Mouse (Mus musculus) stomach, postnatal 0 days (tissue): Measurements from ENCODE around the gene Smc1b. TPM values are rescaled to one million over a fixed set of nuclear protein-coding genes. Genes with fewer than 3 reads are reported as not detected.
A peak's percentile ranks its signal among the peaks of the same experiment; 100 is the strongest.

Source experiments
- ATAC-seq: fragments of 200-750 bp; cut with Nextera tagmentation; 2 replicates; pipeline ENCODE4 v1.8.0; 2017; ENCODE audit not compliant: low FRiP score, low TSS enrichment
- DNase-seq: peaks from one replicate; pipeline ENCODE4 v3.0.0-alpha.2; 2016; ENCODE audit warnings: low spot score
- H3K27ac ChIP-seq: fragments of 300-500 bp; sonication (generic); replicated peaks from 2 replicates; pipeline ENCODE4 v1.5.1; 2014; ENCODE audit warnings: mild to moderate bottlenecking, control low read depth
- H3K27me3 ChIP-seq: fragments of 300-500 bp; sonication (generic); 2 replicates; pipeline ENCODE4 v1.6.1; 2014; ENCODE audit warnings: low read length; ENCODE audit not compliant: control insufficient read depth, insufficient read depth
- H3K36me3 ChIP-seq: fragments of 300-500 bp; sonication (generic); 2 replicates; pipeline ENCODE4 v1.6.1; 2014; ENCODE audit warnings: low read length, mixed read lengths; ENCODE audit not compliant: control insufficient read depth, insufficient read depth
- H3K4me1 ChIP-seq: fragments of 300-500 bp; sonication (generic); replicated peaks from 2 replicates; pipeline ENCODE4 v1.6.1; 2014; ENCODE audit warnings: antibody characterized with exemption; ENCODE audit not compliant: control insufficient read depth, insufficient read depth
- H3K4me2 ChIP-seq: fragments of 300-500 bp; sonication (generic); replicated peaks from 2 replicates; pipeline ENCODE4 v1.6.1; 2014; ENCODE audit warnings: low read depth, mild to moderate bottlenecking, control low read depth, moderate library complexity
- H3K4me3 ChIP-seq: fragments of 300-500 bp; sonication (generic); 2 replicates; pipeline ENCODE4 v1.5.1; 2014; ENCODE audit warnings: low read depth, low read length, control low read depth
- H3K9ac ChIP-seq: fragments of 300-500 bp; sonication (generic); 2 replicates; pipeline ENCODE4 v1.6.1; 2014; ENCODE audit warnings: mild to moderate bottlenecking, low read length, control low read depth, mixed read lengths
- H3K9me3 ChIP-seq: fragments of 300-500 bp; sonication (generic); 2 replicates; pipeline ENCODE4 v1.6.1; 2016; ENCODE audit warnings: low read length; ENCODE audit not compliant: control insufficient read depth
- CTCF ChIP-seq: IDR thresholded peaks from 2 replicates; pipeline ENCODE4 v1.5.1; 2016; ENCODE audit warnings: antibody characterized with exemption, low read depth, mild to moderate bottlenecking, moderate library complexity
- EP300 ChIP-seq: optimal IDR thresholded peaks from 2 replicates; pipeline ENCODE3; 2016; ENCODE audit warnings: antibody characterized with exemption
- WGBS: fragments of 180-500 bp; shearing (Covaris S2); extraction: QIAGEN DNeasy Blood & Tissue Kit; methylation state at CpG from one replicate; pipeline ENCODE4 v1.1.7; 2014; 5-methylcytosine and 5-hydroxymethylcytosine counted together
- polyA plus RNA-seq: library from polyadenylated mRNA; unstranded; fragments of >200 nt; fragmentation: Nextera tagmentation; extraction: Ambion mirVana; gene quantifications from 2 replicates; pipeline ENCODE4 v1.2.1, GENCODE M21; 2015

Smc1b gene
- polyA plus RNA-seq, 1 experiment from 2014 or later: 0.07 TPM

DNA sequence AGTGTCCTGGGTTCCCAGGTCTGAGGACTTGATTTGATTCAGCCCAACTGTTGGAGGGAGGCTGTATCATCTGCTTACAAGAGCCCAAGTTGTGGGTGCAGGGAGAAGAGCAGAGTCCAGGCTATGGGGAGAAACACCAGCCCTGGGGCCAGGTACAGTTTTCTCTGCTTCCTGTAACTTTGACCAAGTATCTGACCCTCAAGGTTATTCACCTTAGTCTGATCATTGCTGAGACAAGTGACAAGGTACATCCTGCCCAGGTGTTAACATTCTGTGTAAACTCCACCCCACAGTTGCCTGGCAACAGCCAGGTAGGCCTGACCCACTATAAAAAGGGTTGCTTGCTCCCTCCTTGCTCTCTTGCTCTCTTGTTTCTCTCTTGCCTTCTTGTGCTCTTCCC lies 29.7 kb upstream of the Smc1b start:
- Histone ChIP-seq H3K27ac (0 out of 2 replicates have a peak overlapping the region, but pooled peaks have one; percentile 13), H3K4me2 (no peak overlapping the region), H3K9me3 (no peaks in the 10 kb centered on the region), H3K4me1 (no peaks in the 10 kb centered on the region; the same call in 1 of the 2 replicates), H3K9ac (no peak overlapping the region), H3K36me3 (no peaks in the 10 kb centered on the region), H3K4me3 (no peak overlapping the region), H3K27me3 (no peaks in the 10 kb centered on the region)
- DNase-seq: no peak
- peak; percentile 33; the same call in 1 of the 2 replicates for ATAC-seq
- TF ChIP-seq EP300 (no peak), CTCF (no peak)

- H3K9ac ChIP-seq: no peak overlapping the region
- H3K4me3 ChIP-seq: no peak overlapping the region
- 46% methylated on average over 4 of the region's 4 CpGs for WGBS
- H3K4me1 ChIP-seq: no peaks in the 10 kb centered on the region
- H3K36me3 ChIP-seq: no peaks in the 10 kb centered on the region
- DNase-seq: no peak
- H3K27me3 ChIP-seq: no peaks in the 10 kb centered on the region
- H3K4me2 ChIP-seq: no peak overlapping the region
- no peak for ATAC-seq
- no peak overlapping the region for H3K27ac ChIP-seq
- no peak for TF ChIP-seq CTCF
- TF ChIP-seq EP300: no peak
- no peaks in the 10 kb centered on the region for H3K9me3 ChIP-seq
Measured at GRCm38 (mm10) chr15:85156198-85156597, 24.4 kb upstream of the Smc1b start.

GRCm38 (mm10) chr15:85154091-85154490 lies 22.3 kb upstream of the Smc1b start:
- no peak overlapping the region for H3K27ac ChIP-seq
- no peak for DNase-seq
- H3K4me2 ChIP-seq: no peak overlapping the region
- no peaks in the 10 kb centered on the region for H3K9me3 ChIP-seq
- TF ChIP-seq CTCF (no peak), EP300 (no peak)
- no peaks in the 10 kb centered on the region for H3K36me3 ChIP-seq
- no peak overlapping the region for H3K9ac ChIP-seq
- H3K4me1 ChIP-seq: no peaks in the 10 kb centered on the region
- ATAC-seq: no peak
- H3K27me3 ChIP-seq: no peaks in the 10 kb centered on the region
- no peak overlapping the region for H3K4me3 ChIP-seq
- WGBS: 44% methylated on average over 3 of the region's 3 CpGs

DNA sequence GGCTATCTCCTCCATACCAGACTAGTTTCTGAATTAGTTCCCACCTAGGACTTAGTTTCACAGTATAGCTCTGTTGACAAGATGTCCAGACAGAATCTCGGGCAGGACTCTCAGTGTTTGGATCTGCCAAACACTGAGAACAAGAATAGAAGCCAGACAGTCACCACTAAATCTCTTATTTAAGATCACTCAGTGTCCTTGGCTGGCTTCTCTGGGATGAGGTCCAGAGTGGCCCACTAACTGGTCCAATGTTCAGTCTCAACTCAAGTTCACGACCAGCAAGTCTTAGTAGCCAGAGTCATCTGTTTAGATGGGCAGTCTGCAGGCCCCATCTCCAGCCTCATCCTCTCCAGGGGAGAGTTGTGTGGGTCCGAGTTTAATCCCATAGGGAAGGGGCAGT lies 20.8 kb upstream of the Smc1b start:
- DNase-seq (no peak), ATAC-seq (no peak)
- H3K27ac ChIP-seq: no peak overlapping the region
- no peak overlapping the region for H3K4me2 ChIP-seq
- H3K36me3 ChIP-seq: no peaks in the 10 kb centered on the region
- WGBS: 50% methylated on average over 3 of the region's 3 CpGs
- H3K4me1 ChIP-seq: no peaks in the 10 kb centered on the region
- no peaks in the 10 kb centered on the region for H3K27me3 ChIP-seq
- no peak overlapping the region for H3K4me3 ChIP-seq
- H3K9ac ChIP-seq: no peak overlapping the region
- no peak for TF ChIP-seq EP300
- TF ChIP-seq CTCF: no peak
- no peaks in the 10 kb centered on the region for H3K9me3 ChIP-seq

DNA sequence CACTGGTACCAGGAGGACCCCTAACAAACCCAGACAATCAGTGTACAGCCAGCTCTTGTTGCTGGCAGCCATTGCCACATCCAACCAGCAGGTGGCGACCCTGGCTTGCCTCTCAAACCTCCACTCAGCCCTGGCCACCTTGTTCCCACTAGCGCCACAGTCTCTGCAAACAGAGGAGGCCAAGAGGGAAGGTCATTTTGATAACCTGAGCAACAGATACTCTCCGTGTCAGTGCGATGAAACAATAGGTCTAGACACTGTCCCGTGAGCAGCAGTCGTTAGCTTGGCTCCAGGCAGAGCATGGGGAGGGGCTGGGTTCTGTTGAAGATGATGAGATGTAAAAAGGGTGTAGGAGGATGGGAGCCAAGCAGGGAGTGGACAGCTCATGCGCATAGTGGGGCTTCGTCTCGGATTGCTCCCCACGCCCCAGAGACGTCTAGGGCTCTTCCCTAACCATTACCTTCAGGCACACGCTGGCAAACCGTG lies 19.7 kb upstream of the Smc1b start:
- DNase-seq (peak; percentile 80), ATAC-seq (peak; percentile 70)

DNA sequence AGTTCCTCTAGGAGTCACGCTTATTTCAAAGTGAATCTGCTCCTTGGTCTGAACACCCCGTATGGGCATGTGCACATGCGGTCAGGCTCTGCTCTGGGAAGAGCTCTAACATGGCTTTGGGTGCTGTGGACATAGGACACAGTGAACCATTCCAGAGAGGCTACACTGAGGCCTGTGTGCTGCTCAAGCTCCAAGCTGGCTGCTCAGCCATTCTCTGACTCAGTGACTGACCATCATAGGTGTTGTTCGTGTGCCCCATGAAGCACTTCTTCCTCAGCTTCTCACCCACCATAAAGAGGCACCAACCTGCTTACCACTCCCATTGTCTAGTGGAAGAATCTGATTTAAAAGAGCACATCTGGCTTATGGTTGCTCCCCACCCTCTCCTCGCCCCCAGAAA lies 12.5 kb upstream of the Smc1b start:
- no peak overlapping the region for H3K4me3 ChIP-seq
- ATAC-seq: no peak
- TF ChIP-seq CTCF: no peak
- TF ChIP-seq EP300: no peak
- no peaks in the 10 kb centered on the region for H3K27me3 ChIP-seq
- no peaks in the 10 kb centered on the region for H3K9me3 ChIP-seq
- no peaks in the 10 kb centered on the region for H3K4me1 ChIP-seq
- no peak overlapping the region for H3K9ac ChIP-seq
- no peaks in the 10 kb centered on the region for H3K36me3 ChIP-seq
- no peak overlapping the region for H3K4me2 ChIP-seq
- 83% methylated on average over 5 of the region's 5 CpGs for WGBS
- no peak overlapping the region for H3K27ac ChIP-seq
- peak; percentile 3 for DNase-seq

More for the DNA sequence above, 19.7 kb upstream of the Smc1b start:
- Histone ChIP-seq H3K9ac (no peak overlapping the region), H3K4me2 (no peak overlapping the region), H3K27ac (no peak overlapping the region), H3K36me3 (no peaks in the 10 kb centered on the region), H3K4me1 (no peaks in the 10 kb centered on the region), H3K27me3 (no peaks in the 10 kb centered on the region), H3K9me3 (no peaks in the 10 kb centered on the region), H3K4me3 (no peak overlapping the region)
- 25% methylated on average over 13 of the region's 13 CpGs for WGBS
- TF ChIP-seq EP300 (no peak), CTCF (peak; percentile 99)
